Mouse (Mus musculus): ENCODE data around the gene Nfe2l3. TPM values are rescaled to one million over a fixed set of nuclear protein-coding genes. Genes with fewer than 3 reads are reported as not detected.

Gene Nfe2l3
- polyA plus RNA-seq, 1 experiment from 2014 or later: 3.0 TPM

DNA sequence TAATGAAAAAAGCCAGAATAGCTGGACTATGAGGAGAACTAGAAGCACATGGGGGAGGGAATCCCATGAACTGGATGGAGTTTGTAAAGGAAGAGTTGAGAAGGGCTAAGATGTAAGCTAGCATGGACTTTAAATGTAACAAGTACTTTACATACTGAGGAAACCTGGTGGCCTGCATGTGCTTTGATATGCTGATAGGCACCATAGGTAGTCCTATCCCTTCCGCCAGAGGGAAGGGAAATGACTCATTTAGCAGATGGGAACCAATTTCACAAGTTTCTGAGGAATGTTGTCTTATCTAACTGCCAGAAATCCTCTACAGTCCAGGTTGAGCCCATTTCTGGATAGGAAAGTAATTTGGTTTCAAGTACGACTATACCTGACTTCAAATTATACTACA lies 53.2 kb downstream of the Nfe2l3 start:
- Histone ChIP-seq H3K9me3 (ENCODE audit: control insufficient read depth, low read length) (0 out of 2 replicates have a peak, but pooled peaks cover 4% of the 10 kb centered on the region), H3K36me3 (ENCODE audit: control insufficient read depth, insufficient read depth, low read length) (peaks cover 27% of the 10 kb centered on the region), H3K4me1 (replicated peaks; ENCODE audit: control insufficient read depth, insufficient read depth, low read length) (peaks cover 4% of the 10 kb centered on the region; the same call in 1 of the 2 replicates), H3K4me3 (ENCODE audit: low read depth, low read length) (no peak overlapping the region), H3K9ac (ENCODE audit: low read length) (no peak overlapping the region), H3K4me2 (ENCODE audit: low read length) (no peak overlapping the region), H3K27me3 (replicated peaks; ENCODE audit: control insufficient read depth, insufficient read depth, low read length) (no peaks in the 10 kb centered on the region), H3K27ac (ENCODE audit: low read depth) (no peak overlapping the region)
- no peak for ATAC-seq (replicated peaks; ENCODE audit: low FRiP score, low TSS enrichment, low read depth)
- 63% methylated on average over 2 of the region's 2 CpGs for WGBS
- DNase-seq (ENCODE audit: low spot score): no peak

DNA sequence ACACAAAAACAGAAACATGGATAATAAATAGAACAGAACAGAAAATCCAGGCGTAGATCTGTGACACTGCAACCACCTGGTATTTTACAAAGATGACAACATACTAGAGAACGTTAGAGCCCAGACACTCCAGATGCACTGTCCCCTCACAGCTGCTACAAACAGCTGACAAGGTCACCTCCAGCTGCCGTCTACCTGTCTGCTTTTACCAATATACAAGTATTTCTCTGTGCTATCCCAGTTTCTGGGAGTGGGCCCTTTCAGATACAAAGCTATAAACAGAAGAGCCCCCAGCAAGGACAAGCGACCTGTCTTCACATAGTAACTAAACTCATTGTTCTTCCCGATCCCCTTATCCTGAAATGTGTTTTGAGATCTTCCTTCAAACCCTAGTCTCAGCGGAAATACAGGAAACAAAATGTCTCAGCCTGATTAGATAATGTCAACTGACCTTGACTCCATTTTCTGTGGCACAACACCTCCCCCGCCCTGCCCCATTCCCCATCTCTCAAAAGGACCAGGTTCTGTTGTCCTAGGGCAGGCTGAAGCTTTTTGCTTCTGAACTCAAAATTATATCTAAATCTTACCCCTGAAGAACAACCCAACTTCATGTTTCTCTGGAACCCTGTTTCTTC lies 53.7 kb downstream of the Nfe2l3 start:
- H3K9ac ChIP-seq (ENCODE audit: low read length): no peak overlapping the region
- H3K27me3 ChIP-seq (replicated peaks; ENCODE audit: control insufficient read depth, insufficient read depth, low read length): no peaks in the 10 kb centered on the region
- peaks cover 22% of the 10 kb centered on the region for H3K36me3 ChIP-seq (ENCODE audit: control insufficient read depth, insufficient read depth, low read length)
- H3K9me3 ChIP-seq (ENCODE audit: control insufficient read depth, low read length): 0 out of 2 replicates have a peak, but pooled peaks cover 4% of the 10 kb centered on the region
- H3K4me2 ChIP-seq (ENCODE audit: low read length): no peak overlapping the region
- 42% methylated on average over 7 of the region's 7 CpGs for WGBS
- H3K4me3 ChIP-seq (ENCODE audit: low read depth, low read length): no peak overlapping the region
- peaks cover 4% of the 10 kb centered on the region; the same call in 1 of the 2 replicates for H3K4me1 ChIP-seq (replicated peaks; ENCODE audit: control insufficient read depth, insufficient read depth, low read length)
- DNase-seq (ENCODE audit: low spot score) (no peak), ATAC-seq (replicated peaks; ENCODE audit: low FRiP score, low TSS enrichment, low read depth) (no peak)
- H3K27ac ChIP-seq (ENCODE audit: low read depth): no peak overlapping the region

DNA sequence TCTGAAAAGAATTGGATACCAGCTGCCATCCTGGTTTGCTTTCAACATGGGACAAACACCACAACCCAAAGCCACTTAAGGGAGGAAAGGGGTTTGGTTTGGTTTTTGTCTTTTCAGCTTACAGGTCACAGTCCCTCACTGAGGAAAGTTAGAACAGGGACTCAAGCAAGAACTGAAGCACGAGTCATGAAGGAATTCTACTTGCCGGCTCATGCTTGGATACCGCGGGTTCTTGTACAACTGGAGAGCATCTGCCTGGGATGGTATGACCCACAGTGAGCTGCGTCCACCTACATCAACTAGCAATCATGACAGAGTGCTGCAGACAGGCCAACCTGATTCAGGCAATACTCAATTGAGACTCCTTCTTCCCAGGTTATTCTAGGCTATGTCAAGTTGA lies 54.3 kb downstream of the Nfe2l3 start:
- Histone ChIP-seq H3K27me3 (replicated peaks; ENCODE audit: control insufficient read depth, insufficient read depth, low read length) (no peaks in the 10 kb centered on the region), H3K9ac (ENCODE audit: low read length) (no peak overlapping the region), H3K36me3 (ENCODE audit: control insufficient read depth, insufficient read depth, low read length) (peaks cover 16% of the 10 kb centered on the region), H3K27ac (ENCODE audit: low read depth) (no peak overlapping the region), H3K4me3 (ENCODE audit: low read depth, low read length) (no peak overlapping the region), H3K4me1 (replicated peaks; ENCODE audit: control insufficient read depth, insufficient read depth, low read length) (peaks cover 4% of the 10 kb centered on the region; the same call in 1 of the 2 replicates), H3K4me2 (ENCODE audit: low read length) (no peak overlapping the region), H3K9me3 (ENCODE audit: control insufficient read depth, low read length) (0 out of 2 replicates have a peak, but pooled peaks cover 4% of the 10 kb centered on the region)
- ATAC-seq (replicated peaks; ENCODE audit: low FRiP score, low TSS enrichment, low read depth): no peak
- DNase-seq (ENCODE audit: low spot score): no peak
- 83% methylated on average over 5 of the region's 5 CpGs for WGBS

DNA sequence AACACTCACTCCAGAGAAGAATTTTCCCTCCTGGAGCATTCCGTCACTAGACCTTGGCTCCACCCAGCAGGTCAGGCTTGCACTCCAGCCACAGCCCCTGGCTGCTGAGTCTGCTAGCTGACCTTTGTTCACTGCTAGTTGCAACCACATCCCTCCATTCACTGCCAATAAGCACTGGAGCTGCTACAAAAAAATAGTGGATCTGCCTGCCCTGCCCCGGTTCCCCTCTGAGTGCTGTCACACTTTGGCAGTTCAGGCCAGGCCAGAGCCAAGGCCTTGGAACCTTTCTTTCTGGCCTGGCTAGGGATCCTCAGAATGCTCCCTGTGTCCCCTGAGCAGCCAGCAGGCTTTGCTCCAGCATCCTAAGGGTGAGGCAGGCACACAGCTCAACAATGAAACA lies 57.3 kb downstream of the Nfe2l3 start:
- Histone ChIP-seq H3K36me3 (ENCODE audit: control insufficient read depth, insufficient read depth, low read length) (no peaks in the 10 kb centered on the region), H3K9me3 (ENCODE audit: control insufficient read depth, low read length) (0 out of 2 replicates have a peak, but pooled peaks cover 4% of the 10 kb centered on the region), H3K27me3 (replicated peaks; ENCODE audit: control insufficient read depth, insufficient read depth, low read length) (no peaks in the 10 kb centered on the region), H3K9ac (ENCODE audit: low read length) (no peak overlapping the region), H3K27ac (ENCODE audit: low read depth) (no peak overlapping the region), H3K4me1 (replicated peaks; ENCODE audit: control insufficient read depth, insufficient read depth, low read length) (peaks cover 4% of the 10 kb centered on the region; the same call in 1 of the 2 replicates), H3K4me2 (ENCODE audit: low read length) (no peak overlapping the region), H3K4me3 (ENCODE audit: low read depth, low read length) (no peak overlapping the region)
- no peak for ATAC-seq (replicated peaks; ENCODE audit: low FRiP score, low TSS enrichment, low read depth)
- WGBS: 14% methylated on average over 2 of the region's 2 CpGs
- DNase-seq (ENCODE audit: low spot score): no peak

DNA sequence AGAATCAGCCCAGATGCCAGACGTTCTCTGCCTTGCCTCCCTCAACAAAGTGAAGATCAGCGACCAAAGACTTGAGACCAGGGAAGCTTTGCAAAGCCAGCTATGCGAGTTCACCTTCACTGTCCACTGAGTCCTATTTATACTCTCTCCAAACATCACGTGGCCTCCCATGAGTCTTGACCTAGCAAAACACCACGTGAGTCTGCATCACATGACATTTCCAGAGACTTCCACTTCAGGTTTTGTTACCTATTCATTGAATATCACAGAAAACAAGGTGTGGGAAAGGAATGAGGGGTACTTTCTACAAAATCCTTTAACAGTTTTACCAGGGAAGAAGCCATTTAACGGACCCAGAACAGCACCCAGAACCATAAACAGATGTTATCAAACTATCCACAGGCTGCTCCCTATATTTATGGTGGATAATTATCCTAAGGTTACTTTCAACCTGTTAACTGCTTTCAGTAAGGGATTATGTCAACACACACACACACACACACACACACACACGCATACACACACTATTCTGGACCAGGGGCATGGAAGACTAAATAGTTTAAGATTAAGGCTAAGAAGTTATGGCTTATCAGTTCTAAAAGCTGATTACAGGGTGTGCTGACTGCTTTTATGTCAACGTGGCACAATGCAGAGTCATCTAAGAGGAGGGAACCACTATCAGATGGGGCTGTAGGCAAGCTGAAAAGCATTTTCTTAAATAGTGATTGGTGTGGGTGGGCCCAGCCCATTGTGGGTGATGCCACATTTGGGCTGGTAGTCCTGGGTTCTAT lies 65.0 kb downstream of the Nfe2l3 start:
- Histone ChIP-seq H3K27ac (ENCODE audit: low read depth) (no peak overlapping the region), H3K36me3 (ENCODE audit: control insufficient read depth, insufficient read depth, low read length) (no peaks in the 10 kb centered on the region), H3K4me2 (ENCODE audit: low read length) (no peak overlapping the region), H3K4me3 (ENCODE audit: low read depth, low read length) (no peak overlapping the region), H3K4me1 (replicated peaks; ENCODE audit: control insufficient read depth, insufficient read depth, low read length) (no peaks in the 10 kb centered on the region), H3K9me3 (ENCODE audit: control insufficient read depth, low read length) (no peaks in the 10 kb centered on the region), H3K9ac (ENCODE audit: low read length) (no peak overlapping the region), H3K27me3 (replicated peaks; ENCODE audit: control insufficient read depth, insufficient read depth, low read length) (no peaks in the 10 kb centered on the region)
- ATAC-seq (replicated peaks; ENCODE audit: low FRiP score, low TSS enrichment, low read depth) (no peak), DNase-seq (ENCODE audit: low spot score) (no peak)
- WGBS: 60% methylated on average over 8 of the region's 8 CpGs

DNA sequence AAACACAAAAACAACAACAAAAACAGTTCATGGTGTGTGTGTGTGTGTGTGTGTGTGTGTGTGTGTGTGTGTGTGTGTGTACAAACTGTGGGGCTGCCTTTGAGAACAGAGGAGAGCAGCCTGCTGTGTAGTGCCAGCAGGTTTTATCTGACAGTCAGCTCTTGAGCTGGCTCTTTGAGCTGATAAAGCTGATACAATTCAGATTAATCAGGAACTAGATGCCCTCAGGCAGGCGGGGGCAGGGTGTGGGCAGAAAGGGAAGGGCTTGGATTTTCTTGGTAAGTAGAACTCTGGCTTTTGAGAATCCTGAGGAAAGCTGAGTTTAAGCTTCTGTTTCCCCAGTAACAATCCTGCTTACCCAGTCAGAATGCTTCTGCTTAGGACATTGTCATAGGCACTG lies 73.2 kb downstream of the Nfe2l3 start:
- ATAC-seq (replicated peaks; ENCODE audit: low FRiP score, low TSS enrichment, low read depth) (no peak), DNase-seq (ENCODE audit: low spot score) (no peak)
- Histone ChIP-seq H3K27me3 (replicated peaks; ENCODE audit: control insufficient read depth, insufficient read depth, low read length) (no peaks in the 10 kb centered on the region), H3K9ac (ENCODE audit: low read length) (no peak overlapping the region), H3K4me2 (ENCODE audit: low read length) (no peak overlapping the region), H3K4me1 (replicated peaks; ENCODE audit: control insufficient read depth, insufficient read depth, low read length) (no peaks in the 10 kb centered on the region; the same call in 1 of the 2 replicates), H3K9me3 (ENCODE audit: control insufficient read depth, low read length) (no peaks in the 10 kb centered on the region), H3K36me3 (ENCODE audit: control insufficient read depth, insufficient read depth, low read length) (no peaks in the 10 kb centered on the region), H3K4me3 (ENCODE audit: low read depth, low read length) (no peak overlapping the region), H3K27ac (ENCODE audit: low read depth) (no peak overlapping the region)
- 62% methylated on average over 1 of the region's 1 CpGs for WGBS

DNA sequence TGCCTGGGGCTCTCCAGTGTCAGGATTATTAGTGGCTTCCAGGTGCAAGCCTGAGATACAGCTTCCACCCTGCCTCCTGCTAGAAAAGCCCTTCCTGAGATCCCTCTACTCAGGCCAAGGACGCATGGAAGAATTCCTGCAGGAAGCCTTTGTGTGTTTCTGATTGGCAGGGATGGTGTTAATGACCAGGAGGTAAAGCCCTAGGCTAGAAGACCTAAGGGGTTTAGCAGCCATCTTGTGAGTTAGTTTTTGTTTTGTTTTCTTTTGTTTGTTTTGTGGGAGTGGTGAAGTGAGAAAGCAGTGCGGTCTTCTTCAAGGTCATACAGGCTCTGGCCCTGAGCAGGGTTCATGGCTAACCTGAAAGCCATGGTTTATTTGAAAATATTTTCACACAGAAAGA lies 75.1 kb downstream of the Nfe2l3 start:
- Histone ChIP-seq H3K4me3 (ENCODE audit: low read depth, low read length) (no peak overlapping the region), H3K9me3 (ENCODE audit: control insufficient read depth, low read length) (no peaks in the 10 kb centered on the region), H3K27ac (ENCODE audit: low read depth) (no peak overlapping the region), H3K4me2 (ENCODE audit: low read length) (no peak overlapping the region), H3K36me3 (ENCODE audit: control insufficient read depth, insufficient read depth, low read length) (no peaks in the 10 kb centered on the region), H3K9ac (ENCODE audit: low read length) (no peak overlapping the region), H3K27me3 (replicated peaks; ENCODE audit: control insufficient read depth, insufficient read depth, low read length) (no peaks in the 10 kb centered on the region), H3K4me1 (replicated peaks; ENCODE audit: control insufficient read depth, insufficient read depth, low read length) (no peaks in the 10 kb centered on the region; the same call in 1 of the 2 replicates)
- ATAC-seq (replicated peaks; ENCODE audit: low FRiP score, low TSS enrichment, low read depth) (no peak), DNase-seq (ENCODE audit: low spot score) (no peak)
- 73% methylated on average over 2 of the region's 2 CpGs for whole genome bisulfite sequencing
